Mouse (Mus musculus): ENCODE data around the gene Cmah.

Cmah gene

GRCm38 (mm10) chr13:24327201-24327600 is at the start of gene Cmah:
Cmah (plus strand) TSS chr13:24327404.
- in situ Hi-C loops (cut with MboI; ENCODE audit: unreplicated experiment in 2 of 2), result loop anchor here in 1 of 2 experiments (25.0 kb wide), 1 partner anchor 460 kb away; no protein-coding TSS in a partner anchor

DNA sequence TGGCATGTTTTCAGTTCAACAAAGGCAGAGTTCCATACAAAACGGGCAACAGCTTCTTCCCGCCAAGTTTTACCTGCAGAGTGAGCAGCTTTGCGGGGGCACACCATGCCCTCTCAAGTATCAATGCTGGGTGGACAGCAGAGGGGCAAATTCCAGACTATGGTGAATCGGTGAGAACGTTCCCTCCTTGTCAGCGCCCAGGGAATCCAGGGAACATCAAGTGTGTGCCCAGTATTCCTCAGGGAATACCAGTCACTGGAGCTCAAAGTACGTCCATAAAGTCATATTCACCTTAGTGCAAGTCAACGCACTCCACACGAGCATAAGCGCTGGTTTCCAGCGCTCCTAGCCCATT is 47.8 kb upstream of the Cmah start:
- in situ Hi-C loops (cut with MboI; ENCODE audit: unreplicated experiment in 2 of 2), result loop anchor here in 1 of 2 experiments (25.0 kb wide), 1 partner anchor 317 kb away; no protein-coding TSS in a partner anchor

GRCm38 (mm10) chr13:24279762-24280438 is 47.3 kb upstream of the Cmah start:
- in situ Hi-C loops (cut with MboI; ENCODE audit: unreplicated experiment in 2 of 2), result loop anchor here in 1 of 2 experiments (25.0 kb wide), 1 partner anchor 318 kb away; no protein-coding TSS in a partner anchor

DNA sequence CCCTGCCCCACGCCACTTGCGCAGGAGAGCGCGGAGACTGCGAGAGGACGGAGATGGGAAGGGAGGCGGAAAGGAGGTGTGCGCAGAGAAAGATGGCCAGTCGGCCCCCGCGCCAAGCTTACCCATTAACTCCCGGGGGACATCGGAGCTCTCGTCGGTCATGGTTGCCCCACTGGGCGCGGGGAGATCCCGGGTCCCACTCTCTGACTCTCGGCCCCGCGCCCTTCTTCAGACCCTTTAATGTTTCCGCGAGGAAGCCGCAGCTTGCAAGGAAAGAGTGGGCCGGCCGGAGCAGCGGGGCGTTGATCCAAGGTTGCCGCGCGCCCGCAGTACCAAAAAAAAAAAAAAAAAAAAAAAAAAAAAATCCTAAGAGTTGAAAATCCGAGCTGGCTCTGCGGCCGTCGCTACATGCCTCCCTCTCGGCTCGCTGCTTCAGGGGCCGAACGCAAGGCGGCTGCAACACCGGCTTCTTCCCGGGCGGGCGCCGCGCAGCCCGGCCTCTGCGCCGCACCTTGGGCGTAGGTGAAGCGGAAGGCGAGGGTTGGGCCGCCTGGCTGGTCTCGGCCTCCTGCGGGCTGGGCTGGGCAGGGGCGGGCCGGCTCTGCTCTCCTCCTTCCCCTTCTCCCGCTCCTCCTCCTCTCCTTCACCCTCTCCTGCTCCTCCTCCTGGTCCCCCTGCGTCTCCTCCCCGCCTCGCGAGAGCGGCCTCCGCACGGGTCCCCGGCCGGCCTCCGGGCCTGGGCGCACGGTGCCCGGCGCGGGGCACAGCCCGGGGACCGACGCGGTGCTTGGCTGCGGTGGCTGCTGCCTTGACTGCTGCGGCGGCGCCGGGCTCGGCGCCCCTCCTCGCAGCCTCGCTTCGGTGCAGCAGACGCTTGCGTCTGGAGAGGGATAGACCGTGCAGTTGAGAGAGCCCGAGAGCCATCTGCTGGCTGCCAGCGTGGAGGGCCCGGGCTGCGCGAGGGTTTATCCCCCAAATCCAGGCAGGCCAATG is 46.5 kb upstream of the Cmah start, which contains the start of gene Carmil1:
Gene Carmil1 (minus strand): TSS at position 357 of the 993 bp plus-strand sequence.
- in situ Hi-C loops (cut with MboI; ENCODE audit: unreplicated experiment in 2 of 2), result loop anchor here in 1 of 2 experiments (25.0 kb wide), 1 partner anchor 318 kb away; no protein-coding TSS in a partner anchor

DNA sequence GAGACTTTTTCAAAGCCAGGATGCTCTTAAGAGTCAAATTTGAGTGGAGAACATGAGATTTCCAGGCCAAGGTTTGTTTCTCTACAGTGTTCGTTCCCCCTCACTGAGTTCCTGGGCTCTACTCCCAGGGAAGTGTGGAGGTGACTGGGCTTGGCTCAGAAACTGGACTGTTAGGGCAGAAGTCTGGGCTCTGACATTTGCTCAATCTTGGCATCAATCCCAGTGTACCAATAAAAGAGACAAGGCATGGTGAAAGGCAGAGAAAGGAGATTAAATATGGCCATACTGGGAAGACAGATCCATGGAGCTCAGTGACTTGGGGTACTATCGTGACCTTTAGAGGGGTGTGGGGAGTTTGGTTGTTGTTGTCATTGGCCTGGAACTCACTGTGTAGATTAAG is 39.8 kb upstream of the Cmah start:
- in situ Hi-C loops (cut with MboI; ENCODE audit: unreplicated experiment in 2 of 2), result loop anchor here in 1 of 2 experiments (25.0 kb wide), 1 partner anchor 325 kb away; no protein-coding TSS in a partner anchor

DNA sequence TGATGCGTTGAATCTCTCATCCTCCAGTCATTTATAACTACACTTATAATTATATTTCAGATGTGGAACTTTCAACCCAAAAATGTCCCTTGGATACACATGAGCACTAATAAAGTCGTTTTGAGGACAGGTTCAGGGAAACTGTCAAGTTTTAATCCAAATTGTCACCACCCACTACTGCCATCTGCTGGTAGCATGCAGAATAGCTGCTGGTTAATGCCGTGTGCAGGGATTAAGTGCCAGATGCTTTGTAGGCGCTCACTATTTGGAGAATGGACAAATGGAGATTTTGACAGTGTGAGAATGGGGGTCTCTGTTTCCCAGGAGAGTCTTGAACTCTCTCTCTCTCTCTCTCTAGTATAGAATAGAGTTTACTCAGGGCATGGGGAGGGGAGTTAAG is 30.0 kb upstream of the Cmah start:
- in situ Hi-C loops (cut with MboI; ENCODE audit: unreplicated experiment in 2 of 2), result loop anchor here (5.0 to 25.0 kb wide), 5 partner anchors 182 to 505 kb away; partner anchors contain the start of gene Slc17a3 (in 2 of the 2)

DNA sequence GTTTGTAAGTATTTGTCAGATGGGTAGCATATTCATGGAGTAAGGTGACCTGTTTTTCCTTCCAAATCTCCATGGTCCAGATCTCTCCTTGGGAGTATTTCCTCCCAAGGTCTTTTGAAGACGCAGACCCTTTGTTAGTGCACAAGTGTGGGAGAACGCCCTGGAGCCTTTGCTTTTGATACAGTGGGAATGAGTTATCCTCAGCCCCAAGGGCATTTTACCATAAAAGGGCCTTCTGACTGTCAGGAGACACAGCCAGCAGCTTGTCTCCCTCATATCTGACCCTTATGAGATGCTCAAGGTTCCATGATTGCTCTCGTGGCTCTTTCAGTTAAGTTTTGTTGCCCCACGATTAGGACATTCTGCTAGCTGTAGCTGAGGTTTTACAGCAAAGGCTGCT is 21.7 kb upstream of the Cmah start:
- in situ Hi-C loops (cut with MboI; ENCODE audit: unreplicated experiment in 2 of 2), result loop anchor here (25.0 kb wide), 2 partner anchors 607 to 632 kb away; partner anchors contain the start of genes Aldh5a1 (in 1 of the 2) and Gpld1 (in 1 of the 2)

DNA sequence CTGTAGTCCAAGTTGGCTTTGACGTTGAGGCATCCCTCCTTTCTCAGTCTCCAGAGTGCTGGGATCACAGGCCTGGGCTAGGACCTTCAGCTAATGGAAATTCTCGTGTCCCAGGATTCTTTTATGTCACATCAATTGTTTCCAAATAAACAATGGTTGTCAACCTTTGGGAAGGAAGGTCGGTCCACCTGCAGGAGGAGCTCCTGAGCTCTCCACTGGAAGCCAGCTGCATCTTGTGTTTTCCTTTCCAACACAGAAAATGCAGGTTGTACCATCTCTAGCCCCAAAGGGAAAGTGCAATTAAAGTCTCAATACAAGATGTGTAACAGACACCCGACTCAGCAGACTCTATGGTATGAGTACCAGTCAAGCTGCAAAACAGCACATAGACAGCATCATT is 21.0 kb upstream of the Cmah start:
- in situ Hi-C loops (cut with MboI; ENCODE audit: unreplicated experiment in 2 of 2), result loop anchor here (25.0 kb wide), 2 partner anchors 606 to 631 kb away; partner anchors contain the start of genes Aldh5a1 (in 1 of the 2) and Gpld1 (in 1 of the 2)

GRCm38 (mm10) chr13:24311011-24311940 is 15.9 kb upstream of the Cmah start:
- in situ Hi-C loops (cut with MboI; ENCODE audit: unreplicated experiment in 2 of 2), result loop anchor here (25.0 kb wide), 2 partner anchors 601 to 626 kb away; partner anchors contain the start of genes Aldh5a1 (in 1 of the 2) and Gpld1 (in 1 of the 2)

- in situ Hi-C loops (cut with MboI; ENCODE audit: unreplicated experiment in 2 of 2), result loop anchor here (25.0 kb wide), 2 partner anchors 596 to 621 kb away; partner anchors contain the start of genes Aldh5a1 (in 1 of the 2) and Gpld1 (in 1 of the 2)
These were observed 10.6 kb upstream of the Cmah start for GRCm38 (mm10) chr13:24316563-24316962.

GRCm38 (mm10) chr13:24318618-24319017 is 8.6 kb upstream of the Cmah start:
- in situ Hi-C loops (cut with MboI; ENCODE audit: unreplicated experiment in 2 of 2), result loop anchor here (25.0 kb wide), 2 partner anchors 594 to 619 kb away; partner anchors contain the start of genes Aldh5a1 (in 1 of the 2) and Gpld1 (in 1 of the 2)

DNA sequence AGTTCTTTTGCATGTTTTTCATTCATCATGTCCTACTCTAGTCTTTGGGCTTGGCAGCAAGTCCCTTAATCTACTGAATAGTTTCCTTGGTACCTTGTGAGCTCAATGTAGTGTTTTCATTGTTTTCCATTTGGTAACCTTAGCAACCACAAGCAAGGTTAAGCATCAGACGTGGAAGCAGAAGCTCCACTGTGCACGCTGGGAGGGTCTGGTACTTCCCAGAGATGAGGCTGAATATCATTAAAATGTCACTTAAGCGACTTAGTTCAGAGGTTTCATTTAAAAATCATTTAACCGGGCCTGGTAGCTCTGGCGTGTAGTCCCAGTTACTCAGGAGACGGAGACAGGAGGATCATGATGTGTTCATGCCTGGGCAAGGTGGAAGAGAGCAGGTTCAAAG is 5.9 kb upstream of the Cmah start:
- in situ Hi-C loops (cut with MboI; ENCODE audit: unreplicated experiment in 2 of 2), result loop anchor here (25.0 kb wide), 2 partner anchors 591 to 616 kb away; partner anchors contain the start of genes Aldh5a1 (in 1 of the 2) and Gpld1 (in 1 of the 2)

- in situ Hi-C loops (cut with MboI; ENCODE audit: unreplicated experiment in 2 of 2), result loop anchor here in 1 of 2 experiments (25.0 kb wide), 1 partner anchor 459 kb away; no protein-coding TSS in a partner anchor
These were observed 1.0 kb downstream of the Cmah start for GRCm38 (mm10) chr13:24328036-24328817.

DNA sequence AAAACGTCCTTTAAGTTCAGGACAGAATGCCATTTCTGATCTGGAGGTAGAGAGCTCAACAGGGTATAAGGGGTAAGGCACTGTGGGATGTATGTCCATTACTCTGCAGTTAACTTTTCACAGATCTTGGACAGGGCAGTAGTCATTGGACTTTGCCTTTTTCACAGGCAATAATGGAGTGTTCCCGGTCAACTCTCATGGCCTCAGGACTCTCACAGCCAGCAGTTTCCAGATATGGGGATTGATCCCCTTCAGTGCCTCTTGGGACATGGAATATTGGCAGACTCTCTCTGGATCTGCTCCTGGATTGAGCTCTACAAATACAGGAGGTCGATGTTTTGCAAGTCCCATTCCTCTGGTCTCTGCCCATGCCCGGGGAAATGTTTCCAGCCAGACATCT is 2.9 kb downstream of the Cmah start:
- in situ Hi-C loops (cut with MboI; ENCODE audit: unreplicated experiment in 2 of 2), result loop anchor here (5.0 to 25.0 kb wide), 4 partner anchors 155 to 457 kb away; no protein-coding TSS in a partner anchor

DNA sequence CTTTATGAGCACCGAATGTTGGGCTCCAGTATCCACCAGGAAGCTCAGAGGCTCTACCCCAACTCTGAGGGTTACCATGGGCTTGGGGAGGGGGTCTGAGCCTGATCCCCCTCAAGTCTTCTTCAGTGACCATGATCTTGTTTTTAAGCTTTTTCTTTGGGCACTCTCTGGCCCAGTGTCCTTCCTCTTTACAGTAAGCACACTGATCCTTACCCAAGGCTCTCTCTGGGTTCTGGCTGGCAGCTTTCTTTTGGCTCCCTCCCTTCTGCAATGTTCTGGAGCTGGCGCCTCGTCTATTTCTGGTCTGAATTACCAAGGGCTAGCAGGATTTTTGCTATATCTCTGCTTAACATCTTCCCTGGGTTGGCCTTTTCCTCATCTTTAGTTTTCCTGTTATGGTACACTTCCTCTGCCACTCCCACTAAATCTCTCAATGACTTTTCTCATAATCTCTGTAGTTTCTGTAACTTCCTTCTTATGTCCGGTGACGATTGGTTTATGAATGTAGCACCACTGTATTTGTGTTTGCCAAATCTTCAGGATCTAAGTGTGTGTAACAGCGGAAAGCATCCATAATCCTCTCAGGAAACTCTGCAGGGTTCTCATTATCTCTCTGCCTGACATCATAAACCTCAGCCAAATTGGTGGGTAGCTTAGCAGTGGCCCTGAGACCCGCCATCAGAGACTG is 3.8 kb downstream of the Cmah start:
- in situ Hi-C loops (cut with MboI; ENCODE audit: unreplicated experiment in 2 of 2), result loop anchor here (5.0 to 25.0 kb wide), 4 partner anchors 154 to 456 kb away; no protein-coding TSS in a partner anchor

GRCm38 (mm10) chr13:24332537-24332936 is 5.3 kb downstream of the Cmah start:
- in situ Hi-C loops (cut with MboI; ENCODE audit: unreplicated experiment in 2 of 2), result loop anchor here (5.0 to 25.0 kb wide), 4 partner anchors 152 to 455 kb away; no protein-coding TSS in a partner anchor

DNA sequence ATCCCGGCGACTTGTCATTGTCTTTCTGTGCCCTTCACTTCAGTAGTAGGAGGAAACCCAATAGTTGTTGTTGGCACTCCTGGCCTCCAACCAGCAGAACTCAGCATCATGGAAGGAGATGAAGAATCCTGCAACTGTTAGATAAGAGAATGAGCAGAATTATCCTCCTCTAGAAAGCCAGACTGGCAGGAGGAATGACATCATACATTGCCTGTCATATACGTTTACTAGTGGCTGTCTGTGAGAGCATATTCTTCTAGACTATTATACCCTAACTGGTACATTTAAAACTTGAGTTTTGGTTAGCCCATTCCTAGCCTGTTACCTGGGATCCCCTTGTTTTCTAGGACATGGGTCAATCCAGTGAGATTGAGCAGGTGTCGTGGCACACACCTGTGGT is 9.6 kb downstream of the Cmah start:
- in situ Hi-C loops (cut with MboI; ENCODE audit: unreplicated experiment in 2 of 2), result loop anchor here (5.0 to 25.0 kb wide), 4 partner anchors 65 to 450 kb away; no protein-coding TSS in a partner anchor
